Mouse (Mus musculus) gastrocnemius, adult 8-10 months (tissue): ENCODE data around the gene Fndc1. TPM values are rescaled to one million over a fixed set of nuclear protein-coding genes. Genes with fewer than 3 reads are reported as not detected.

Experiments
- DNase-seq, 2 experiments: peaks; one replicate each; pipeline ENCODE4 v3.0.0; 2022; ENCODE audit warnings: low spot score in 2 of 2
- total RNA-seq, 4 experiments: library from RNA; stranded (reverse); gene quantifications; 2 replicates each; pipeline ENCODE4 v1.2.4; 2022

The Fndc1 gene
- total RNA-seq: 10 to 100 TPM; 15.8 to 29.7 (median 18.6) TPM

DNA sequence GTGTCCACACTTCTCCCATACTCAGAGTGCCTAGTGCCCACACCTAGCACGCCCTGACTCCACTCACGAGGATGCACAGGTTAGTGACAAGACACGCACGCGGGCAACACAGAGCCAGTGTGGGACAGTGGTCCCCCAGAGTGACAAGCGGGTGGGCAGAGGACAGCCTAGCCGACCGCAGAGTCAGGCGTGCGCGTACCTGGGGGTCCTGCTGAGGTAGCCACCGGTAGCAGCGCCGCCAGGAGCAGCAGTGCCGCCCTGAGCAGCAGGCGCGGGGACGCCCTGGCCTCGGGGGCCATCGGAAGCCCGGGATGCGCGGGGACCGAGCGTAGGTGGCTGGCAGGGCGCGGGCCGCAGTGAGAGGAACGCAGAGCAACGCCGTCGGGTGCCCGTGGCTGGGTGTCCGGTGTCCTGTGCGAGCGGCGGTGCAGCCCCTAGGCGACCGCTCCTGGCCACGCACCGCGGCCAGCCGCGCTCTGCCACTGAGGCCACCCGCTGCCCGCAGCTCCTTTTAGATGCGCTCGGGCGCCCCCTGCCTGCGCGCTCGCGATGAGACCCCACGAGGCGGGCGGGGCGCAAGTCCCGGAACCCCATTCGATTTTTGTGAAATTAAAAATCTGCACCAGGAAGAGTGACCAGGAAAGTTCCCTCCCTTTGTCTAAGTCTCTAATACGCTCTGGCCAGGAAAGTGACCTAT is at the start of gene Fndc1:
TSS of gene Fndc1 (minus strand) at position 484 of the 697 bp plus-strand sequence.
- peak; percentile 57 to 63 for DNase-seq

DNA sequence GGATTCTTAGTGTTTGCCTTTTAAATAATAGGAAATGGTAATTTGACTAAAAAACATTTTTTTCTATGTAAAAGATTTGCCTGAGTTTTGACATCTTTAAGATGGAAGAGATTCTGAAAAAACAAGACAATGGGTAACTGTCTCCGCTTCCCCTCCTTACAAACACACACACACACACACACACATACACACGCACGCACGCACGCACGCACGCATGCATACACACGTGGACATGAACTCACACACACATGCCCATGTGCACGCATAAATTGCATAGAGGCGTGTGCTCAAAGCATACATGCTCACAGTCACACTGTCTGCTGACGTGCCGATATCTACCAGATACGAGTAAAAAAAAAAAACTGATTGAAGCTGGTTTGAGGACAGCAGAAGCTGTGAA is 49.4 kb upstream of the Fndc1 start:
- DNase-seq: no peak

DNA sequence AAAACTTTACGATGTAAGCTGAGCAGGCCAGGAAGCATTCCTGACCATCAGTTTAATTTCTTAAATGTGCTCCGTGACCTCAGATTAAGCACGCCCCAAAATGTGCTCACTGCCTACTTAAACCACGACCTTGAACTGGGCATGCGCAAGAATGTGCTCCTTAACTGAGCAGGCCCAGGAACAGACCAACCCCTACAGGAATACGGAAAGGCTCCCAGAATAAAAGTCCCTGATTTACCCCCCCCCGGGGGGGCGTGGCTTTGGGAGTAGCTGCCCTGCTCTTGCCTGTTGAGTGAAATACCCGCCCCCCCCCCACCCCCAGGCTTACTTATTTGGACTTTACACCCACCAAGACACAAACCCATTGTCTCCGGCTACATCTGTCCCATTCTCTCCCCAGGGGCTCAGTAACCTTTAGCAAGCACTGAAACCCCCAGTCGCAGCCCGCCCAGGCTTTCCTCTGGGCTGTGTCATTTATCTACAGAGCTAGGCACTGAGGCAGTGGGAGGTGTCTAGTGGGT is 48.9 kb upstream of the Fndc1 start:
- peak in 1 of 2 experiments; percentile 28 for DNase-seq

DNA sequence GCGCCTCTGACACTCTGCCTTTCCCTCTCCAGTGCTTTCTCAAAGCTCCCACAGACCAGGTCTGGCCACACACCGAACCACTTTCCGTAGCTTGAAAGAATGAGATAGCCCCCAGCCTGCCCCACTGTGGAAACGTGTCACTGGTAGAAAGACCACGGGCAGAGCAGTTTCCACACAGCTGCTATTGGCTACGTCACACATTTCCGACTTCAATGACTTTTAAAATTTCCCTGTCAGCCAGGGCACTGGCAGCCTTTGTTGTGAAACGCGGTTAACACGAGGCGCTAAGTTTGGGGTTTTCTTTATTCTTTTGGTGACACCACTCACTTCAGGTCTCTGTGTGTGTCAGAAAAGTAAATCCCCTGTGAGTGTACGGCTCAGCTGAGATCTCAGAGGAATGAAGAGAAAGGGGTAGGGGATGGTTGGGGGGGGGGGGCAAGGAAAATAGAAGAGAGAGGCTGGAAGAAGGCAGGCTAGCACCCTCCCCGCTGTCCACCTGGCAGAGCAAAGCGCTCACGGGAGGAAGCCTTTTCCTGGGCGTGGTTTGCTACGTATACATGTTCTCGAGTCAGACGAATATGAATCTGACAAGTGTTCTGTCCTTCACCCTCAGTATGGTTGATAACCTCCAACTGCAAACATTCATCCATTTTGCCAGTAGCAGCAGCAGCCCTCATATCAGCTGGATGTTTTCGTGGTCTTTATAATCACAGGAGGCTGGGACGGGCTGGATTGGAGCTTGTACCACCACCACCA is 47.9 kb upstream of the Fndc1 start:
- no peak for DNase-seq

DNA sequence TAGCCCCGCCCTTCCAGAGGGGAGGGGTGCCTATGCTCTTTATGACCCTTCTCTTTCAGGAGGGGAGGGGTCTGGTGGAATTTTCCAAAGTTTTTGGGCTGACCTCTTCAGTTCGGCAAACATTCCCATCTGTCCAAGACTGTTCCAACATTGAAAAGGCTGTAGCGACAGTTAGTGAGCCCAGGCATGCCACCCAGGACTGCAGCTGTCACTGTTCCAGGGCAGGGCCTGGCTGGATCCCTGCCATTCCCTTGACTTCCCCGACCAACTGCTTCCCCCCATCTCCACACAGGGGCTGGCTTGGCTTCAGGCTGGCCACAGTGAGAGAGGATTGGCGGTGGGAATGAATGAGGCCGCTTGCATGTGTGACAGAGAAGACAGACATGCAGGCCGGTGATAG is 46.3 kb upstream of the Fndc1 start:
- no peak for DNase-seq

DNA sequence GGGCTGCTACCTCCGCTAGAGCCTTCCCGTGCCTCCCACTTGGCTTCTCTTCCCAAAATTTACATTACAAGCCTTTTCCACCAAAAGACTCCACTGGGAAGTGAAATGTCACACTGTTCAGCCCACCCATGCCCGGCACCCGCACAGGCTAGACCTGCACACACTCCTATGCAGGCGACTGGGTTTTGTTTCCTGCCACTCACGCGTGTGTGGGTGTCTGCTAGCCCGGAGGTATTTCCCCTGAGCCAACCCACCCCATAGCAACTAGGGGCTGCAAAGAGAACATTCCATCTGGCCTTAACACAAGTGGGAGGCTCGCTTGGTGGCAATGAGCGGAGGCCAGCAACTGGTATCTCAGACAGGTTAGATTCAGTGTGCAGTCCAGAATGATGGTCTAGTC is 44.7 kb upstream of the Fndc1 start:
- DNase-seq: no peak

DNA sequence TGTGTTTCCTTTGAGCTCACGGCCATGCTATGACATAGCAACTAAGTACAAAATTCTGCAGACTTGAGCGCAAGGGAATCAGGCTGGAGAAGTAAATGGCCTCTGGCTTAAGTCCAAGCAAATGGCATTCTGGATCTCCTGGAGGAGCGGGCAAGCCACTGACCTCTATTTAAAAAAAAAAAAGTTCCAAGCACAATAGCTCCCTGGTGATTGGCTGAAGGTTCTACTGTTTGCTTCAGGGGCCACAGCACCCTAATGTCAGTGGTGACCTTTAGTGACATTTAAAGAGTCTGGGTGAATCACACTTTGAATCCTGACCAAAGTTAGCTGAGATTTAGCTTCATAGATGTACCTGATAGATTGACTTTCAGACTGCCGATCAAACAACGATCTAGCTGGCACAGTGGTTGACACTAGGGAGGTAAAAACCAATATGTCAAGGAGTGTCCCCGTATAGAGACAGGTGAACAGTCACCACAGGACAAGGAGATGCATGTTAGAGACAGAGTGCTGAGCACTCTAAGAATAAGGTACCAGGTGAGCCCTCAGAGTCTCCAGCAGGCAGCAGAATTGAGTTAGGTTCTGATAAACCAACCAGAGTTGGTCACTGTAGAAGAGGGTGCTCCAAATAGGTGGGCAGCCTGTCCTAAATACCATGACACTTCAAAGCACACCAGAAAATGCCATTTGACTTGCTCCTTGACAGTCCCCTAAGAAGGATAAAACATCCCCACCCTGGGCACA is 43.9 kb upstream of the Fndc1 start:
- no peak for DNase-seq

- DNase-seq: no peak
These were observed 42.0 kb upstream of the Fndc1 start for GRCm38 (mm10) chr17:7869114-7869513.

GRCm38 (mm10) chr17:7868631-7869030 is 41.5 kb upstream of the Fndc1 start:
- peak; percentile 30 to 32 for DNase-seq

DNA sequence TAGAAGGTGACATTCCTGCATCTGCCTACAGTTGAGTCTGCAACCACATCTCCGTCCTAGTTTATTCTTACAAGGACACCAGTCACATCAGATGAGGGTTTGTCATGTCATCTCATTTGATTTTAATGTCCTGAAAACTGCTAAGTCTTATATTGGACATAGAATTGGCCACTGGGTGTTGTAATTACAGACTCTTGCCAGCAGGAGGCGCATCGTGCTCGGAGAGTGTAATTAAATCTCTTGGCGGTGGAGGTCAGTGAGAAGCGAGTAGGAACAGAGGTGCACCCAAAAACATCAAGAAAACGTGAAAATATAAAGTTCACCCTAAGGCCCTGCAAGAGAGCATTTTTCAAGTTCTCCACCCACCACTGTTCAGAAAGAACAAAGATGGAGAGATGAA is 37.6 kb upstream of the Fndc1 start:
- no peak for DNase-seq

DNA sequence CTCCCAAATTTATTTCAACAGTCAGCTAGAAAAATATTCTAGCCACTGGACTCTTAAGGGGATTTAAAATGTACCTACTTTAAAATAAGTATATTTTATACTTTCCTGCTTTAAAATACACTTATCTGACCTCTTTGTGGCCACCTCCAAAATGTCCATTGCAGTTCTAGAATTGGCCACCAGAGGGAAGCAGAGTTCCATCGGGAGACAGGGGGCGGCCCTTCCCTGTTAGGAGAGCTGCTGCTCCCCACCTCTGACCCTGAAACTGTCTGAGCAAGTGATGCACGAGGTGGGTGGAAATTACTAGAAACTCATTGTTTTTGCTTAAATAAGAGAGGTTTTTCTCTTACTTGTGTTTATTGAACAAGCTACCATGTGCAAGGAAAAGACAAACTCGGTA is 36.6 kb upstream of the Fndc1 start:
- DNase-seq: peak; percentile 17 to 49

- no peak for DNase-seq
These were observed 33.8 kb upstream of the Fndc1 start for GRCm38 (mm10) chr17:7860845-7861360.

DNA sequence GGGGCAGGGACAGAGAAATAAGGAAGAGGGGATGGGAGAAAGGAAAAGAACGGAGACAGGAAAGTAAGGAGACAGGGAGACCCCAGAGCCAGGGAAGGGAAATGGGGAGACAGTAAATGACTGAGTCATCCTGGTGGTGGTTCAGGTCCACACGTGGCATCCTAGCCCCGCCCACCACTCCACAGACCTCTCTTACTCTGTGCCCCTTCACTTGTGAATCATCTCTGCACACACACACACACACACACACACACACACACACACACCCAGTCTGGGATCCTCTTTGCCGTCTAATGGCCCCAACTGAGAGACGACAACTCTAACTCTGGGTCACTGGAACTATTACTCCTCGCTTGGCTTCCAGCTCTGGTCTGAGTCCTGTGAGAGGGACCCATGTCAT is 30.6 kb upstream of the Fndc1 start:
- no peak for DNase-seq

- no peak for DNase-seq
These were observed 28.7 kb upstream of the Fndc1 start for GRCm38 (mm10) chr17:7855851-7856250.

DNA sequence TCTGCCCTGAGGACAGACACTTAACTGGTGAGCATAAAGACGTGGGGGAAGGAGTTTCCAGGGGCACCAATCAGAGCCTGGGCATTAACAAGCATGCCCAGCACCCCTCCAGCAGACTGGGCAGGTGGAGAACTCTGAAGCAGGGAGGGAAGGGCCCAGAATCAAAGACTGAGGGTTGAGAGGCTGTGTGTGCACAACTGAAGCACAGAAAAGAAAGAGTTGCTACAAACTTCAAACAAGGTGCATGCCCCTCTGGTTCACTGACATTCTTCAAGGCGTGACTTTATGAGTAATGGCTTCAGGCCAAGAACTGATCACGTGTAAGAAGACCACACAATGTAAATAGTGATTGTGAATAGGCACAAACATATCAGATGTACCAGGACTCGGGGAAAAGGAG is 24.9 kb upstream of the Fndc1 start:
- no peak for DNase-seq

DNA sequence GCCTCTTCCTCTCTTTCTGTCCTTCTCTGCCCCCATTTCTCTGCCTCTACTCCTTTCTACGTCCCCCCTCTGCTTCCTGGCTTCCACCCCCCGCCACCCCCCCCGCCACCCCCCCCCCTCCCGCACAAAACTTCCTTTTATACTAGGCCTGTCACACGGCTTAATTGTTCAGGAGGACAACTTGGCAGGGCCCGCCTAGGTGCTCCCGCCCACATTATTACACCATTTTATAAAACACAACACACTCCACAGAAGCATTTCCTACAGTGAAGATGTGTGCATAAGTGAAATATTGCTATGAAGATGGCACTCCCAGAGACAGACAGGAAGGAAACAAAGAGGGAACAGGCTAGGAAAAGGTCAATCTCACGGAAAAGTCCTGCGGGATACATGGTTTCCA is 24.4 kb upstream of the Fndc1 start:
- DNase-seq: no peak

DNA sequence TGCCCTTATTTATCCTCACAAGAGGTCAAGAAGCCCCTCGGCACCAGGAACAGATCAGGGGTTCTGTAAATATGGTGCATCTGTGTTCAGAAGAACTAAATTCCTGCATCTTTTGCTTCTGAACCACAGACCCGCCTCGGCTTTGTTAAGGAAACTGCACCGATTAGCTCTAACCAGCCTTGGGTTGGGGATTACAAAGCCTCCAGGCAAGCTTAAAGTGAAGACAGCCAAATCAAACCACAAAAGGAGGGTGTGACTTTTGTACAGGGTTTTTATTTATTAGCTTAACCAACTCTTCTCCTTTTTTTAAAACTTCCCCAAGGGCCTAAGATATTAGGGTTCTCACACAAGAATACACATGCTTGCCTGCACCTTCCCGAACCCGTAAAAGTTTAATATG is 23.1 kb upstream of the Fndc1 start:
- DNase-seq: no peak

GRCm38 (mm10) chr17:7840505-7841290 is 13.6 kb upstream of the Fndc1 start:
- peak; percentile 44 to 57 for DNase-seq

- DNase-seq: peak in 1 of 2 experiments; percentile 31
These were observed 484 bp upstream of the Fndc1 start for GRCm38 (mm10) chr17:7827586-7827985.

DNA sequence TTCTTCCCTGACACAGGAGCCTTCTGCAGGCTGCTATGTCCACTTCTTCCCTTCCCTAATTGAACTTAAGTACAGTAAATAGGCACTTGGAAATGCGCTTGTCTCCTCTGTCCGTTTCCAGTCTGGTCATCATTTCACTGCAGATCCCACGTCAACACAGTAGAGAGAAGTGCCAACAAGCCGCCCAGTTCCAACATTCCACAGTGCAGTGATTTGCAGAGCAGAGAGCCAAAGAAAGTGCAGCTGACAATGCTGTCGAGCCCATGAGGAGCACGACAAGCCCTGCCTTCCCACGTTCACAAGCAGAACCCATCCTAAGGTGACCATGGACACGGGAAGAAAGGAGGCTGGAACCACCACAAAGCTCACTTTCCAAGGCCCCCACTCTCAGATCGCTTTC is 1.7 kb downstream of the Fndc1 start:
- DNase-seq: peak; percentile 26 to 46
